Mouse (Mus musculus) cerebellum, adult 2 months (tissue): ENCODE measurements around the gene Srms. TPM values are rescaled to one million over a fixed set of nuclear protein-coding genes. Genes with fewer than 3 reads are reported as not detected.
A peak's percentile ranks its signal among the peaks of the same experiment; 100 is the strongest.

Experiments used
- DNase-seq, 2 experiments: peaks; one replicate each; pipeline ENCODE4 v3.0.0; 2021
- H3K27ac ChIP-seq: fragments of 200-500 bp; 2 replicates; pipeline ENCODE4 v1.5.1; 2012; ENCODE audit warnings: low read length, control low read depth, inconsistent platforms; ENCODE audit not compliant: insufficient read depth
- H3K27me3 ChIP-seq: fragments of 200-500 bp; 2 replicates; pipeline ENCODE4 v1.6.1; 2012; ENCODE audit warnings: inconsistent platforms, mild to moderate bottlenecking, low read length, moderate library complexity; ENCODE audit not compliant: control insufficient read depth, insufficient read depth
- H3K4me1 ChIP-seq: fragments of 200-500 bp; 2 replicates; pipeline ENCODE4 v1.6.1; 2011; ENCODE audit warnings: low read length; ENCODE audit not compliant: control insufficient read depth, insufficient read depth
- H3K4me3 ChIP-seq: fragments of 200-500 bp; replicated peaks from 2 replicates; pipeline ENCODE3; 2011; ENCODE audit warnings: mild to moderate bottlenecking, low read depth, low read length, control low read depth; ENCODE audit not compliant: insufficient read depth
- CTCF ChIP-seq: fragments of 200-500 bp; IDR thresholded peaks from 2 replicates; pipeline ENCODE4 v1.5.1; 2011; ENCODE audit warnings: low read depth, mild to moderate bottlenecking, control low read depth, low read length, moderate library complexity, borderline replicate concordance; ENCODE audit not compliant: insufficient read depth
- POLR2A ChIP-seq: fragments of 200-500 bp; IDR thresholded peaks from 2 replicates; pipeline ENCODE4 v1.6.1; 2011; ENCODE audit warnings: low read length, control low read depth, borderline replicate concordance; ENCODE audit not compliant: insufficient read depth
- WGBS: fragments of 180-500 bp; shearing (Covaris S2); methylation state at CpG from one replicate; pipeline ENCODE4 v1.1.7; 2018; 5-methylcytosine and 5-hydroxymethylcytosine counted together
- polyA plus RNA-seq: library from polyadenylated mRNA; depleted of rRNA; stranded (reverse); fragments of >200 nt; gene quantifications from 2 replicates; pipeline ENCODE4 v1.2.3, GENCODE M21; 2012

The Srms gene
- polyA plus RNA-seq, 1 experiment, result 0.46 TPM

- Histone ChIP-seq H3K27me3 (no peaks in the 10 kb centered on the region), H3K4me3 (peak overlapping the region; percentile 58), H3K4me1 (no peaks in the 10 kb centered on the region; the same call in 1 of the 2 replicates), H3K27ac (no peak overlapping the region)
- peak; percentile 70 to 77 for DNase-seq
- WGBS, result 67% methylated on average over 20 of the region's 20 CpGs
- 0 out of 2 replicates have a peak, but pooled peaks have one; percentile 22 for TF ChIP-seq POLR2A
- TF ChIP-seq CTCF, result no peak
These were observed 18.2 kb upstream of the Srms start for GRCm38 (mm10) chr2:181231171-181231570.

GRCm38 (mm10) chr2:181228335-181228734 lies 15.3 kb upstream of the Srms start:
- H3K27ac ChIP-seq, result no peak overlapping the region
- no peak for DNase-seq
- no peaks in the 10 kb centered on the region for H3K27me3 ChIP-seq
- WGBS, result 82% methylated on average over 1 of the region's 1 CpGs
- H3K4me3 ChIP-seq, result no peak overlapping the region
- TF ChIP-seq CTCF (no peak), POLR2A (no peak)
- H3K4me1 ChIP-seq, result no peaks in the 10 kb centered on the region; the same call in 1 of the 2 replicates

GRCm38 (mm10) chr2:181227122-181227521 lies 14.1 kb upstream of the Srms start:
- TF ChIP-seq CTCF, result no peak
- TF ChIP-seq POLR2A, result no peak
- no peak for DNase-seq
- H3K27me3 ChIP-seq, result no peaks in the 10 kb centered on the region
- no peak overlapping the region for H3K4me3 ChIP-seq
- no peaks in the 10 kb centered on the region; the same call in 1 of the 2 replicates for H3K4me1 ChIP-seq
- WGBS, result 67% methylated on average over 3 of the region's 3 CpGs
- H3K27ac ChIP-seq, result no peak overlapping the region

GRCm38 (mm10) chr2:181224994-181225393 lies 12.0 kb upstream of the Srms start:
- 89% methylated on average over 2 of the region's 2 CpGs for WGBS
- TF ChIP-seq CTCF, result no peak
- no peak for TF ChIP-seq POLR2A
- no peak overlapping the region for H3K4me3 ChIP-seq
- H3K27me3 ChIP-seq, result no peaks in the 10 kb centered on the region
- H3K4me1 ChIP-seq, result peaks cover 6% of the 10 kb centered on the region; the same call in 1 of the 2 replicates
- no peak for DNase-seq
- H3K27ac ChIP-seq, result no peak overlapping the region

- Histone ChIP-seq H3K27me3 (no peaks in the 10 kb centered on the region), H3K4me3 (no peak overlapping the region), H3K4me1 (peaks cover 6% of the 10 kb centered on the region; the same call in 1 of the 2 replicates), H3K27ac (no peak overlapping the region)
- TF ChIP-seq POLR2A (no peak), CTCF (no peak)
- peak; percentile 37 to 46 for DNase-seq
- 18% methylated on average over 2 of the region's 2 CpGs for WGBS
These were observed 7.4 kb upstream of the Srms start for GRCm38 (mm10) chr2:181220361-181220760.

GRCm38 (mm10) chr2:181219538-181220216 lies 6.7 kb upstream of the Srms start, which contains the start of gene Fndc11:
Fndc11 (plus strand) TSS chr2:181220013.
- Histone ChIP-seq H3K4me1 (peaks cover 6% of the 10 kb centered on the region; the same call in 1 of the 2 replicates), H3K27me3 (no peaks in the 10 kb centered on the region), H3K27ac (no peak within 1 kb of the TSS), H3K4me3 (peak within 1 kb of the TSS; percentile 29)
- 3% methylated on average over 25 of the region's 25 CpGs for WGBS
- TF ChIP-seq CTCF, result no peak; the same call in 1 of the 2 replicates
- TF ChIP-seq POLR2A, result no peak
- peak; percentile 71 for DNase-seq

- TF ChIP-seq POLR2A, result no peak
- TF ChIP-seq CTCF, result no peak
- H3K4me3 ChIP-seq, result no peak overlapping the region
- no peaks in the 10 kb centered on the region for H3K27me3 ChIP-seq
- no peak overlapping the region for H3K27ac ChIP-seq
- WGBS, result 80% methylated on average over 5 of the region's 5 CpGs
- DNase-seq, result no peak
- peaks cover 6% of the 10 kb centered on the region; the same call in 1 of the 2 replicates for H3K4me1 ChIP-seq
These were observed 6.0 kb upstream of the Srms start for GRCm38 (mm10) chr2:181218881-181219485.
